Mouse (Mus musculus) 416B (cell line): ENCODE measurements at regions not wholly inside any gene's neighbourhood (a gene's known extent, or its start where the extent isn't known, plus 50 kb on each side); places are given as distances from the start of the nearest gene placed in this dataset.

Experiments
- DNase-seq: peaks from one replicate; pipeline ENCODE4 v3.0.0; 2011; ENCODE audit warnings: low read depth

- peak; percentile 63 for DNase-seq
Measured at GRCm38 (mm10) chr16:19834128-19834527, 74.1 kb downstream of the B3gnt5 start.

- DNase-seq = peak; percentile 89
Measured at GRCm38 (mm10) chr16:19834750-19835149, 74.7 kb downstream of the B3gnt5 start.

GRCm38 (mm10) chr16:19839831-19840230, 79.8 kb downstream of the B3gnt5 start:
- DNase-seq = peak; percentile 80

- DNase-seq = peak; percentile 50
Measured at GRCm38 (mm10) chr16:19842346-19843025, 82.5 kb downstream of the B3gnt5 start.

- peak; percentile 64 for DNase-seq
Measured at GRCm38 (mm10) chr16:19843738-19844137, 83.7 kb downstream of the B3gnt5 start.

- DNase-seq = peak; percentile 76
Measured at GRCm38 (mm10) chr16:19848395-19848794, 88.4 kb downstream of the B3gnt5 start.

- no peak for DNase-seq
Measured at GRCm38 (mm10) chr16:19865306-19865705, 105.3 kb downstream of the B3gnt5 start.

- DNase-seq = no peak
Measured at GRCm38 (mm10) chr16:19865931-19866330, 105.9 kb downstream of the B3gnt5 start.

- no peak for DNase-seq
Measured at GRCm38 (mm10) chr16:19869425-19869824, 109.4 kb downstream of the B3gnt5 start.

- no peak for DNase-seq
Measured at GRCm38 (mm10) chr16:19876861-19877554, 105.8 kb downstream of the Klhl6 start.

GRCm38 (mm10) chr16:19882961-19883360, 99.9 kb downstream of the Klhl6 start:
- no peak for DNase-seq

GRCm38 (mm10) chr16:19883776-19884513, 98.9 kb downstream of the Klhl6 start:
- DNase-seq = peak; percentile 70

GRCm38 (mm10) chr16:19884535-19884934, 98.3 kb downstream of the Klhl6 start:
- no peak for DNase-seq

GRCm38 (mm10) chr16:19886596-19886995, 96.2 kb downstream of the Klhl6 start:
- no peak for DNase-seq

- DNase-seq = no peak
Measured at GRCm38 (mm10) chr16:19889576-19889975, 93.3 kb downstream of the Klhl6 start.

GRCm38 (mm10) chr16:19891441-19891840, 91.4 kb downstream of the Klhl6 start:
- no peak for DNase-seq

- no peak for DNase-seq
Measured at GRCm38 (mm10) chr16:19894435-19894994, 88.3 kb downstream of the Klhl6 start.
